Mouse (Mus musculus): ENCODE data around the gene Adprhl1.

- TF ChIP-seq EP300 (IDR thresholded peaks at IDR 0.05; ENCODE audit: low read depth) (no peak), CTCF (IDR thresholded peaks at IDR 0.05; ENCODE audit: low read depth) (no peak)
Observed at GRCm38 (mm10) chr8:13253413-13253812, 549 bp downstream of the Adprhl1 start.
